Mouse (Mus musculus) NIH3T3 (cell line): Measurements from ENCODE around the gene Ric1.
A peak's percentile ranks its signal among the peaks of the same experiment; 100 is the strongest.

Experiments
- DNase-seq: peaks from one replicate; pipeline ENCODE4 v3.0.0-alpha.2; 2012; ENCODE audit warnings: low read depth

Ric1 gene

DNA sequence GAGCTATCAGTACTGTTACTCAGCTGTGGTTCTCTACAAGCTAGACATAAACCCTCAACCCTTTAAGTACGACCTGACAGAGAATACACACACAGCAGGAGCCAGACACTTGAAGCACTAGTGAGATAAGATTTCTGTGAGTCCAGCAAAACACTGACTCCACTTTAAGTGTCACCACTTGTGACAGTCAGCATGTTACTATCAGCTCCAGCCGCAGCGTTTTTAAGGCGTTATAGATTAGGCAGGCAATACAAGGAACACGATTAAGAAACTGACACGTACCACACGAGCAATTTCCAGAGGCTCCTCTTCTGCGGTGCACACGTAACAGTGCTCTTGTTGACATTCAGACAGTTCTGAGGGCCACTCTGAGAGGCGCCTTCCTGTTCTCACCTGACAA lies 88.8 kb downstream of the Ric1 start:
- DNase-seq = no peak

DNA sequence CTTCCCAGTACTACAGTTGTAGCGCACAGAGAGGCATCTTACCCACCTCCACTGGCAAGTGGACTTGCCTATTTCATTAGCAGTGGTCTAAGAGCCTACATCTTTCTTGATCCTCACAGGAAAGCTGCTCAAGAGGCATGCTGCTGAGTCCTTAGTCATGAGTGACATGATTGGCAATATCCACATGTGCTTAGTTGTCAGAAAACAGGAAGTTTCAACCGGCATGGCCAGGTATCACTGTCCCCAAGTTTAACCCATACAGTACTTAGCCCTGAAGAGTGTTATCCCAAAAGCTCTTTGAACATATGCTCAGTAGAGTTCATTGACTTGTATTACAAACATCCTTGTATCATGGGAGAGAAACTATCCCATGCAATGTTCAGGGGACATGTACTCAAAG lies 90.0 kb downstream of the Ric1 start:
- DNase-seq = no peak

DNA sequence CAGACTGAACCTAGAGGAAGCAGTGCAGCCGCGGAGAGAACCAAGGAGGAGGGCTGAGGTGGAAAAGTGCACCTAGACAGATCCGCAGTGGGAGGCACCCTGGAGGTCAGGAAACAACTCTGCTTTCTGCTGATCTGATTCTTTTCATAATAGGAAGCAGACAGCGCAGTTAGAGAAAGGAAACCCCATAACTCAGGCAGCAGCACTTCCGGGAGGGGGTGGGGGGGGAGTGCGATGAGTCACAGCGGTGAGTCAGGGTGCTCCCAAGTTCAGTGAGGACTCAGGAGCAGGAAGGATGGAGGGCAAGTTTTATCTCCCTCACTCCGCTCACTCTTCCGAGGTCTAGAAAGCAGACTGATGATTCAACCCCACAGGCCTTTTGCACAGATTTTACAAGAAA lies 119.0 kb downstream of the Ric1 start:
- peak; percentile 91 for DNase-seq

DNA sequence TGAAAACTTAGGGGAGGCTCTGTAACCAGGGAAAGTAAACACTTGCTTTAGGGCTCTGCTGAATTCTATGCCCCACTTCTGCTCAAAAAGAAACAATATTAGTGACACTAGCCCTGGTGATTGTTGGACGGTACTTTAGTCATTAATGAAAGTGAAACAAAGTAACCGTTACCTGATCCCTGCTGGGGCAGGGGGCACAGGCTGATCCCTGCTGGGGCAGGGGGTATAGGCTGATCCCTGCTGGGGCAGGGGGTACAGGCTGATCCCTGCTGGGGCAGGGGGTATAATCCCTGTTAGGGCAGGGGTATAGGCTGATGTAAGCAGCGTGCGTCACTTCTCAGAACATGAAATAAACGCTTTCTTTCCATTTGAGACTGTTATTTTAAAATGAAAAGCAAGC lies 119.4 kb downstream of the Ric1 start:
- DNase-seq = no peak

DNA sequence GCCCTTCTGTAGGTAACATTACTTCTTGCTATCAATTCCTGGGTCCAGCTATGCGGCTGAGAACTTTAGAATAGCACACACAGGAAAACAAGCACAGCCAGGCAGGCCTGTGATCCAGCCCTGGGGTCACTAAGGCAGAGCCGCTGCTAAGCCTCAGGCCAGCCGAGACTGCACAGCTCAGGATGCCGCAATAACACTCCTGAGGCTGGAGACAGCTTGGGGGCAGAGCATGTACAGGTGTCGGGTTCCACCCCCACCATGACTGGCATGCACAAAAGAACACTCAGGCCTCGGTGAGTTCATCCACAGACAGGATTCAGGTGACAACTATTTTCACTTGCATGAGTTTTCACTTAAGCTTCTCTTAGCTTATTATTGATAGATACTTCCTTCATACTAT lies 120.1 kb downstream of the Ric1 start:
- DNase-seq = peak; percentile 45

DNA sequence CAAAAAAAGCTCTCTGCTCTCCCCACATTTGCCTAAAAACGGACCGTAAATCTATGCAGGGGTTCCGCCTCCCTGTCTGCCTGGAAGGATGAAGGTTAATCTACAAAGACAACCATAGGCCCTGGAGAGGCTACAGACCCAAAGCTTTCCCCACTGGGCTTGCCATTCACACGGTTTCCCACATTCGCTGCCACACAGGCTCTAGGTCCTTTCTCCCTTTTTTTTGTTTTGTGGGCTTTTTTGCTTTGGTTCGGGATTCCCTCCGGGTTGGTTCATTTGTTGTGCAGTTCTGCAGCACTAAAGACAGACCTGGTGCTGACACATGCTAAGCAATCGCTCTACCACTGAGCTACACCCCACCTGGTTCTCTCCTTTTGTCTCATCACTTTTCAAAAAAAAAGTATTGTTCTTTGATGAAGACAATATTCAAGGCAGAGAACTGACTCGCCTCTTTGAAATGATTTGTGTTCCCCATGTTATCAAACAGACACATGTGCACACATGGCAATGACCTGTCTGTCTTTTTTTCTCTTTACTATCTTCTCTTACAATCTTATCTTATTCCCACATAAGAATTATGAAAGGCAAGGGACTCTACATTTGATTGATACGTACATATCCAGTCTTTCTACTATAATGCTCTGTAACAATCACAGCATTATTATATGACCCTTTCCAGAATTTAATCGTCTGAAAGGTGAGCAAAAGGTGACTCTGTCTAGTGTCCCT lies 121.3 kb downstream of the Ric1 start:
- no peak for DNase-seq

DNA sequence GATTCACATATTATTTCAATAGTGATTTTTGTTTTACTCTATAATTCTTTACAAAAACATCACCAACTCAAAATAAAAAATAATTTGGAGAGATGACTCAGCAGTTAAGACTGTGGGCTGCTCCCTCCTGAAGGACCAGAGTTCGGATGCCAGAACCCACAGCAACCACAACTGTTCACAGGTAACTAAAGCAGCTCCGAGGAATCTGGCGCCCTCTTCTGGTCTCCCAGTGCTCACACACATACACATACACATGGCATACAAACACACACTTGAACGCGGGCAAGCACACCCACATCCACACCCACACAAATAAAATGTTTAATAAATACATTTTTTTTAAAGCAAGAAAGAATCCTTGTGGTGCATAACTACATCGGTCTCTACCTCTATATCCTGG lies 122.7 kb downstream of the Ric1 start:
- peak; percentile 48 for DNase-seq

DNA sequence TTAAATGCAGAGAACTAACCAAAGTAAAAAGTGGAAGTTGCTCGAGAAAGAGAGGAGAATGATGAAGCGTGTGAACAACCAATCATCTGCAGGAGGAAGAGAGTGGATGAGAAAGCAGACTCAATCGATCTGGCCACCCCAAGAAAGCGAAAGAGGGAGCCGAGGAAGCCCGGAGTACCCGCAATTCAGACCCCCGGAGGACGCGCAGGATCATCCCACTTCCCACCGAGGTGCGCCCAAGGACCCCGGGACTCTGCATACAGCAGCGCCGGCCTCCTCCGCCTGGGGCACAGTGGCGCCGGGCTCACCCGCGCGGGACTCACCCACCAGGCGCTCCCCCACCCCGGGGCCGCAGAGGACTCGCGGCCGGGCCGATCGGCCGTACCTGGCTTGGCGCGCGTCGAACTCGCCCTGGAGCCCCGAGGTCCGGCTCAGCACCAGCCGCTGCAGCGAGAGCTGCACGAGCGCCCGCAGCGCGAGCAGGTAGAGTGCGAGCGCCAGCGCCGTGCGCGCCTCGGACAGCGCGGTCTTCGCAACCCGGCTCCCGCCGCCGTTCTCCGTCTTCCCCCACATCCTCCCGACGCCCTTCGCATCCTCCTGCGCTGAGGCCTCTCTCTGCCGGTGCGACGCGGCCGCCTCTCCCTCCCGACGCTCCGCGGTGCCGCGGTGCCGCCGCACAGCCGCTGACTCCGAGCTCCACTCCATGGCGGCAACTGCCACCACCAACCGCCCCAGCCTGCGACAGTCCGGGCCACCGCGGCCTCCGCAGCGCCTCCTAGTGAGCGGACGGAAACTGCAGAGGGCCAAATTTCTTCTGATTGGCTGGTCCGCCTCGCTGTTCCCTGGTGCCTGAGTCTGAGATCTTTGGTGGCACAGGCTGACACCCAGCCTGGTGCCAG lies 125.8 kb downstream of the Ric1 start, which contains the start of gene Ermp1:
TSS of gene Ermp1 (minus strand) at position 765 of the 899 bp plus-strand sequence.
- DNase-seq = peak; percentile 91

DNA sequence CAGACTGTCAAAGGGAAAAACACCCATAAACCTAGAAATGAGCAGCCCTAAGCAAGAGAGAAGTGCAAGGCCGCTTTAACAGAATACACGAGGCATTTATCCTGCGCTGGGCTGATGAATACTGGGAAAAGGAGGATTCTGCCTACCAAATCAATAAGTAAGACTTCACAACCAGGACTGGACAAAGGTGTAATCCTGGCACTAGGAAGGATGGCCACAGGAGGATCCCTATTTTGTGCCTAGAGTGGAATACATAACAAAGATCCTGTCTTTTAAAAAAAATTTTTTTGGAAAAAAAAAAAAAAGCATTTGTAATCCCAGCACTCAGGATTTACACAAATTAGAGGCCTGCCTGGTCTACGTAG lies 126.5 kb downstream of the Ric1 start:
- no peak for DNase-seq

DNA sequence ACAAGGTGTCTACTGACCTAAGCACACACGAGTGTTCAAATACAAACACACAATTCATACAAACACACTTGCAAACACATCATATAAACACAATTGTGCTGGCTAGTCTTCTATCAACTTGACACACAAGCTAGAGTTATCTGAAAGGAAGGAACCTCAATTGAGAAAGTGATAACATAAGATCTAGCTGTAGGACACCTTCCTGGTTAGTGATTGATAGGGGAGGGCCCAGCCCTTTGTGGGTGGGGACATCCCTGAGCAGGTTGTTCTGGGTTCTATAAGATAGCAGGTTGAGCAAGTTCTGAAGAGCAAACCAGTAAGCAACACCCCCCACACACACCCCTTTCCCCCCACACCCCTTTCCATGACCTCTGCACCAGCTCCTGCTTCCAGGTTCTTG lies 127.6 kb downstream of the Ric1 start:
- DNase-seq = no peak

DNA sequence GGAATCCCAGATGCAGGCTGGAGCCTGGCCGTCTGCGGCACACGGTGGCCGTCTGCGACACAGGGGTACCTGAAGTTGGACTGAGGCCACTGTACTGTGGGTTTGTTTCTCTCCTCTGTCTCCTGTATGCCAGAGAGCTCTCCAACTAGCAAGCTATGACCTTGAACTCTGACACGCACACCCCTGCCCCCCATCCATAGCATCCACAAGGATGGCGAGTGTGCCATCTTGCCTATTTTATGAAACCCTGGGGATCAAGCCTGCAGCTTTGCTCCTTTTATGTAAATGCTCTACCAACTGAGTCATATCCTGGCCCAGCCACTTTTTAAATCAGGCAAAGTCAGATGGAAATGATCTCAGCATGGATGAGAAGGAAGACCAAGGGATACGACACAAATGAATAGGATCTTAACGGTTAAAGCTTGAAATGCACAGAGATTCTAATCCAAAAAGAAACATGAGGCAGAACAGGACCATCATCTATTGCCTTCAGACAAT lies 131.7 kb downstream of the Ric1 start:
- peak; percentile 69 for DNase-seq

DNA sequence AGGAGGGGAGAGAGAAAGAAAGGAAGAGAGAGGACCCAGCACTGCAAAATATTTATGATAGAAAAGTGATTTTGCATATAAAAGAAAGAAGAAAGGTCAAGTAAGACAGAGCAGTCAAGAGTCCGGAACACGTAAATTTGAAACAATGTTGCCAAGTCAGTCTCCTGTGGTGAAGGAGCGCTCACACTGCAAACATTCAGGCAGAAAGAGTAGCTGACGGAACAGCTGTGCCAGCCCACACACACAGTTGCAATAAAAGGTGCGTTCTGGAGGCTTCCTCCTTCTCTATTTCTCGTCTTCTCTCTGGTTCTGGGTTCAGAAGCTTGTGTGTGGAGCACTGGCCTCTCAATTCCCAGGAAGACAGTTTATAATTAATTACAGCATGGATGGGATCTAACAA lies 133.1 kb downstream of the Ric1 start:
- DNase-seq = no peak

DNA sequence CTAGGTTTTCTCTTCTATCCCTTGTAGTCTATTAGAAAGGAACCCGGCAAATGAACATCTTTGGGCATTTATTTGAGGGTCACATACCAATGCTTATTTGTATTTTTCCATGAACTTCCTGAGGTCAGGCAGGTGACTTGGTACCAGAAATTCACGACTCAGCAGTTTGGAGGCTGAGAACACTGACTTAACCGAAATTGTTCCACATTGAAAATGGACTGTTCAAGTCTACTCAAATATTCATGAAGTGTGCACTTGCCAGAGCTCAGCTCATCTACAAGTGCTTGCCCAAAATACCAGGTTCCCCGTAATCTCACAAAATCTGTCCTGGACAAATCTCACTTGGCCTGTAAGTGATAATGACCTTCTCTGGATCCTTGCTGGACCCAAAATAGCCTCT lies 133.9 kb downstream of the Ric1 start:
- DNase-seq = no peak
